Mouse (Mus musculus) spleen, postnatal 36 days (tissue): Measurements from ENCODE around the gene Zfp113.
"Not testable (repeated sequence)": the region's sequence is repeated elsewhere in the genome, so short reads cannot be mapped to it uniquely, and the experiment has no call there.

Experiments used
- DNase-seq, 2 experiments: peaks; one replicate each; pipeline ENCODE4 v3.0.0; 2022; ENCODE audit warnings: low spot score in 2 of 2, mixed read lengths in 1 of 2

Zfp113 gene

DNA sequence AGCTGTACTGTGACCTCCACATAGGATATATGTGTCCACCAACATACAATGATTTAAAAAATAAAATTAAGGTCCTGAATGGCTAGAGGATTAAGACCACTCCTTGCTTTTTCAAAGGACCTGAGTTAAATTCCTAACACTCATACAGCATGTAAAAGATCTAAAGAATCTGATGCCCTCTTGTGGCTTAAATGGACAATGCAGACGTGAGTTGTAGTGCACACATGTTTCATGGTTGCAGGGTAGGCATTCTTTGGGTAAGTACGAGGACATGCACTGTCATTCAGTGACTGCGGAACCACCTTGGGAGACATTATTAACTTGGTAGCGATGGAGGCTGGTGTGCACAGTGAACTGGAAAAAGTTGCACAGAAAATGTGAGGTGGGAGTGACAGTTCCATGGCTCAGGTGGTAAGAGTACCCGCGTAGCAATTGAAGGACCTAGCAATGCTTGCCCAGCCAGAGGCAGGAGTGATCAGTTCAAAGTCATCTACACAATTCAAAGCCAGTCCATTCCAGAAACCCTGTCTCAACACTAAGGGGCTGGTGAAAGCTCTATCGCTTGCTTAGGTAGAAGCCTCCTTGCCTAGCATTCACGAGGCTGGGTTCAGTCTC is 17.5 kb downstream of the Zfp113 start:
- DNase-seq: peak in 1 of 2 experiments; percentile 22

DNA sequence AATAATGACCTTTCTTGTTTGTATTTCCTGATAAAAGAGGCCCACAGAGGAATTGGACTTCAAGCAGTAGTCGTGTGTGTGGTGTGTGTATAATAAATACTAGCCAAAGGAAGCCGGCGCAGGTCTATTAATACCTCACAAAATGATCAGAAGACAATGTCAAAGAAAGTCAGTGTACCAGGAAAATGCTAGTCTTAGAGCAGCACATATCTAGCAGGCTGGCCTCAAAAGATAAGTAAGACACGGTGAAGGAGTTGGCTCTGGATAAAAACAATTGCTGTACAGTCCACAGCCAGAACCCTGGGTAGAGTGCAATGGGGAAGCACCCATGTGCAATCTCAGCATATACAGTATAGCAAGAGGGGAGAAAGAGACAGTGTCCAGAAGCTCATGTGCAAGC is 18.3 kb downstream of the Zfp113 start:
- DNase-seq: no peak

DNA sequence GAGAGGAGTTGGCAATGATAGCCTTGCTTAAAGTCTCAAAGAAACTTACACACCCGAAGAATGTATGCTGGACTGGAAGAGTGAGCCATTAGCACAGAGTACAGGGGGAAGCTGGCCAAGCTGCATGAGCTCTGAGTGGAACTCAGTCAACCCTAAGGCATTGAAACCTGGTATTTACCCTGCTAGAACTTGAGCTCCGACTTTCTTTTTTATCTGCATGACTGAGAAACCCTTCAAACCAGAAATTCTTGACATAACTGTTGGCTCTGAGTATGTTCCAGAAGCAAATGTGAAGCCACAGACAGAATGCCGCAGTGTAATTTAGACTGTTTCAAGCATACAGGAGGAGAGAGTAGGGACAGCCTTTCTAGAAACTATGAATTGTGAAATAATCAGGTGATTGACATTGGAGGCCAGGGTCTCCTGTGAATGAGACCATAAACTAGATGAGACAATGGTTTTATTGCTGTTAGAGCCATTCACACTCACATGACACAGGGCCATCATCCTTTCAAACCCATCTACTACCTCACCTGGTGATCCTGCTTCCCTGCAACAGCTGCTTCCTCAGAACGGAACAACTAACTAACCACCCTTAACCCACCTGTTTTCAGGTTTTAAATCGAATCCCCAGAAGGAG is 23.0 kb downstream of the Zfp113 start:
- no peak for DNase-seq

DNA sequence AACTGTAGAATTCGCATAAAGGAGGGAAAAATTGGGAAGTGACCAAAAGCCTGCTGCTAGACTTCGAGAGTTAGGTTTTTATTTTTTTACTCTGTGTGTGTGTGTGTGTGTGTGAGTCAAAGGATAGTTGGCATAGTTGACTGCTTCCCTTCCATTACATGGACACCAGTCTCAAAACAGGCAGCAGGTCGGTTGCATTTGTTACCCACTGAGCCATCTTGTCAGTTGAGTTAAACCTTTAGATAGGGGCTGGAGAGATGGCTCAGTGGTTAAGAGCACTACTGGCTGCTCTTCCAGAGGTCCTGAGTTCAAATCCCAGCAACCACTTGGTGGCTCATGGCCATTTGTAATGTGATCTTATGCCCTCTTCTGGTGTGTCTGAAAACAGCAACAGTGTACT is 37.5 kb downstream of the Zfp113 start:
- DNase-seq: no peak

DNA sequence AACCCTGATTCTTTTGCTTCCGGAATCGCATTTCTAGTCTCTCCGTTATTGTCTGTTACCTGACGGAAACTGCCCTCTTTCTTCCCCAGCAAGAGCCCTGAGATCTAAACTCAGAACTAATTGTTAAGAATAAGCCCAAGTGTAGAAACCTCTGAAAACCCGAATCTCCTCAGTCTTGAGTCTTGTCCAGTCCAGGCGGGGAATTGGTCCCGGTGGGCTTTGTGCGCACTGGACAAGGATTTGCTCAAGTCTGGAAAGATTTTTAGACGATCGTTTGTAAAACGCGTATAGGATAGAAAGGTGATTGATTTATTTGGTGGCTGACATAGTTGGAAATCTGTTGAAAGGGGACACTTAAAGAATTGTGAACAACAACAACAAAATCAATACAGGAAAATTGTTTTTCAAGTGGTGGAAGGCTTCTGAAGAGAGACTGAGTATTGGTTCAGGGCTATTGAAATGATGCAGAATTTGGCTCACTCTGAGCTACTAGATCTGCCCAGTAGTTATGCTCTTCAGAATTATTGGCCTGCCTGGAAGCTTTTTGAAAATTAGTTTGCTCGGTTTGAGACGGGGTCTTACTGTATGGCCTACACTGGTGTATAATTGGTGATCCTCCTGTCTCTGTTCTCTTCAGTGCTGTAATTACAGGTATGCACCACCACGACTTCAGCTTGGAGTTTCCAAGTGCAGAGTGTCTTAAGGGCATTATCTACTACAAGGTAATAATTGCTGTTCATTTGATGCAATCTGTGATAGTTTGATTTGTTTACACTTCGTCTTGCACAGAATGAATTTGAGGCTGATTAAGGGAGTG is 38.1 kb downstream of the Zfp113 start:
- no peak for DNase-seq

DNA sequence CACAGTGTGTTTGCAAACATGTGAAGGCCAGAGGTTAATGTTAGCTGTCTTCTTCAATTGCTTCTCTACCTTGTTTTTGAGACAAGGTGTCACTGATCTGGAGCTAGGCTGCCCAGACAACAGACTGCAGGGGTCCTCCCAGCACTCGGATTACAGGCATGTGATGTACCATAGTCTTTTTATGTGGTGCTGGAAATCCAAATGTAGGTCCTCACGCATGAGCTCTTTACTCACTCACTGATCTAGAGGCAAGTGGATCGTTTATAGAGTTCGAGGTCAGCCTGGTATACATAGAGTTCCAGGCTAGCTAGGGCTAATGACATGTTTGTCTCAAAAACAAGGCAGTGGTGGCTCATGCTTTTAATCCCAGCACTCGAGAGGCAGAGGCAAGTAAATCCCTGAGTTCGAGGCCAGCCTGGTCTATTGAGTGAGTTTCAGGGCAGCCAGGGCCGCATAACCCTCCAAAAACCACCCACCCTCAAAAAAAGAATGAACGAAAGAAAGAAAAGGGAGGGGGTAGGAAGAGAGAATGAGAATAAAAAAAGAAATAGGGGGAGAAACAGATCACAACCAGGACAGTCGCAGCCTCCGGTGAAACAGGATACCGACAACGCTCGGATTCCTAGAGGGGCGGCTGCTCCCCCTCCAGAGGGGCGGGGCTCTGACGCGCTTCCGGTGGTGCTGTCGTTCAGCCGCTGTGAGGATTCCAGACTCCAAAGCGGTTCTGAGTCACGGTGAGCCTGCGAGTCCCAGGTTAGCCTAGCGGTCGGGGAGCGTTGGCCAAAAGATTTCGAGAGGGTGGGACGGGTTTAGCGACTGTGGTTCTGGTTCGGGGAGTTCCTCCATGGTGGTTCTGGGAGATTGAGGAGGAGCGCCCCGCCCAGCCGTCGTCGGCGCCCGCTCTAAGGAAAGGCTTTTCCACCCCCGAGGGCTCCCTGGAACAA is 39.0 kb downstream of the Zfp113 start, which contains the start of gene Zscan21:
Gene Zscan21 (plus strand): TSS at position 649 of the 944 bp plus-strand sequence.
- DNase-seq: peak; percentile 81 to 86

DNA sequence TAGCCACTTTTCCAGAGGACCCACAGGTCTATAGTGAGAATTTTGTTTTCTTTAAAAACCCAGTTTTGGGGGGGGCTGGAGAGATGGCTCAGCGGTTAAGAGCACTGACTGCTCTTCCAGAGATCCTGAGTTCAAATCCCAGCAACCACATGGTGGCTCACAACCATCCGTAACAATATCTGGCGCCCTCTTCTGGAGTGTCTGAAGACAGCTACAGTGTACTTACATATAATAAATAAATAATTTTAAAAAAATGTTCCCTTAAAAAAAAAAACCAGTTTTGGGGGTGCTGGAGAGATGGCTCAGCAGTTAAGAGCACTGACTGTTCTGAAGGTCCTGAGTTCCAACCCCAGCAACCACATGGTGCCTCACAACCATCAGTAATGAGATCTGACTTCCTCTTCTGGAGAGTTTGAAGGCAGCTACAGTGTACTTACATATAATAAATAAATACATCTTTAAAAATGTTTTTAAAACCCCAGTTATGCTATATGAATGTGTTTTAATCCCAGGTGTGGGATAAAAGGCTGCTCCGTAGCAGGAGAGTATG is 45.6 kb downstream of the Zfp113 start:
- not testable (repeated sequence) for DNase-seq

DNA sequence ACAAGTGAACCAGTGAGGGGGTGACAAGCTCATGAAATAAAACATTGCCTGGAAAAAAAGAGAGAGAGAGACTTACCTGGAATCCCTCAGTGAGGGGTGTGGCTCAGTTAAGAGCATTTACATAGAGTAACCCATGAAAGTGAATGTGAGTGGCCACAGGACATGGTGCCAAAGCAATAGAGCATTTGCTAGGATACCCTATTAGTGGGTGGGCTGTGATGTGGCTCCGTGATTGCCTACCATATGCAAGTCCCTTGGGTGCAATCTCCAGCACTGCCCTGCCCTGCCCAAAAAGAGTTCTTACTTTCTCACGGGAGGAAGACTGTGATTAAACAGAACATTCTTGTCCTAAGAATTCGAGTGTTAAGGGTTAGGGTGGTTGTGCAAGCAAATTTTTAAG is 48.4 kb downstream of the Zfp113 start:
- DNase-seq: no peak

DNA sequence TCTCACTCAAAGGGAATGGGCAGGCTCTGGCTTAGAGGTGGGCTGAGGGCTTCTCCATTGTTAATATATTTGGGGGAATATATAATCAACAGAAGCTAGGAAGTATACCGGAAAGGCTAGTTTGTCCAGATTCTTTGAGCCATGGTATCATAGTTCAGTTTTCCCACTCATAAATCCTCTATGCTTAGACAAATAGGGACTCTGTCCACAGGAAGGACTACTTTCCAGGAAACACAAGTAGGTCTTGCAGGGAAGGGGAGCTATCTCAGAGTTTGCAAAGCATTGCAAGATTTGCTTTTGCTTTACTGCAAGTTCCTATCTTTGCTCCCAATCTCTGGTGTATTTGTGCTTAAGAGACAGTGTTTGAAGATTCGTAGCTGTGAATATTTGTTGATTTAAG is 50.6 kb downstream of the Zfp113 start:
- no peak for DNase-seq

DNA sequence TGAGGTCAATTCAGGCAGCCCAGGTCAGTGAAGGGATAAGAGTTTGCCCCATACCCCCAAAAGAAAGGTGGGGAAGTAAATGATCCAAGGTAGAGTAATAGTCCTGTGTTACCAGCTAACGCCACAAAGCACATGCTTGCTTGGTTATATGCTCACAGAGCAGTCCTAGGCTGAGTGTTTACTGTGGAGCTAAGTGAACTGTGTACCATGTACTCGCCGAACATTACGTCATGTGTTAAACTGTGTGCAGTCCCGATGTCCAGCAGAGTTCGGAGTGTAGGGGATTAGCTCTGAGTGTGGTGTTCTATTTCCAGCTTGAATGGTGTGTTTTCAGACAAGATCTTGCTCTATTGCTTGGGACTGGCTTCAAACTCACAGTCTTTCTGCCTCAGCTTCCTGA is 61.1 kb downstream of the Zfp113 start:
- no peak for DNase-seq

DNA sequence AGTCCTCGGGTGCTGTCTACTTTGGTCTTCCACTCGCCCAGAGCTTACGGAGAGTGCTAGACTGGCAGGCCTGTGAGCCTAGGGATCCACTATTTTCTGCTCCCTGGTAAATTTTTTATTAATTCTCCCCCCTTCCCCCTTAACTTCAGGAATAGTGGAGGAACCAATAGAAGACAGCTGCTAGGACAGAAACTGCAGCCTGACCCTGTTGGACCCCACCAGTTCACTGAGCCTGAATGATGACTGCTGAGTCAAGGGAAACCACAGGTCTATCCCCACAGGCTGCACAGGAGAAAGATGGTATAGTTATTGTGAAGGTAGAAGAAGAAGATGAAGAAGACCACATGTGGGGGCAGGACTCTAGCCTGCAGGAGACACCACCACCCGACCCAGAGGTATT is 62.8 kb downstream of the Zfp113 start:
- DNase-seq: no peak

DNA sequence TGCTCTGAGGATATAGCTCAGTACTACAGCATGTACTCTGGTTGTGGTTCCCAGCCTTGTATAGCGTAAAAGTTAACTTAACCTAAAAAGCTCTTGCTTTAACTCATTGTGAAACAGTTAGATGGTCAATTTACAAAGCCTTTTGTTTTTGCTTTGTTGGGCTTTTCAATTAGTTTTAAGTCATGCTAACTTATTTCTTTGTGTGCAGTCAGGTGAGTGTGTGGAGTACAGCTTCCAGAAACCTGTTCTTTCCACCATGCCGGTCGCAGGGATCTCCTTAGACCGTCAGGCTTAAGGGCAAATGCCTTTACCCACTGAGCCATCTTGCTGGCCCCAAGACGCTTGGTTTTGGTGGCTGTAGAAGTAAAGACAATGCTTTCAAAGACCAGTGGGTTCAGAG is 64.8 kb downstream of the Zfp113 start:
- no peak for DNase-seq

DNA sequence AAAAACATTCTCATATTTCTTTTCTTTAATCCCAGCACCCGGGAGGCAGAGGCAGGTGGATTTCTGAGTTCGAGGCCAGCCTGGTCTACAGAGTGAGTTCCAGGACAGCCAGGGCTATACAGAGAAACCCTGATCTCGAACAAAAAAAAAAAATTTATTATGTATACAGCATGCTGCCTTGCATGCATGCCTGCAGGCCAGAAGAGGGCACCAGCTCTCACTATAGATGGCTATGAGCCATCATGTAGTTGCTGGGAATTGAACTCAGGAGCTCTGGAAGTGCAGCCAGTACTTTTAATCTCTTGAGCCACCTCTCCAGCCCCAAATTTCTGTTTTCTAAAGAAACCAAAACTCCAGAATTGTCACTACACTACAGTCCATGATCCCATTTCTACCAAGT is 65.3 kb downstream of the Zfp113 start:
- no peak for DNase-seq
